Mouse (Mus musculus): ENCODE measurements around the gene Sgpp1.
A peak's percentile ranks its signal among the peaks of the same experiment; 100 is the strongest.
"Not testable (repeated sequence)": the region's sequence is repeated elsewhere in the genome, so short reads cannot be mapped to it uniquely, and the experiment has no call there.

Gene Sgpp1

DNA sequence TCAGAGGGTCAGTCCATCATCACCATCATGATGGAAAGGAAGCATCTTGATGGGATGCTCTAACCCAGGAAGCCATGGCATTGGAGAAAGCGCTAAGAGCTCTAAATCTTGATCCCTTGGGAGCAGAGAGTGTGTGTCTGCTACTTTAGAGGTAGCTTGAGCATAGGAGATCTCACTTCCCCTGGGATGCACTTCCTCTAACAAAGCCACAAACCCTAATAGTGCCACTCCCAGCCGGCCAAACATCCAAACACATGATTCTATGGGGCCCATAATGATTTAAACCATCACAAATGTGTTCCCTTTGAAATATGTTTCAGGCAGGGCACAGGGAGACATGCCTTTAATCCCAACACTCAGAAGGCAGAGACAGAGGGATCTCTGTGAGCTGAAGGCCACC is 46.5 kb downstream of the Sgpp1 start:
- no peak for DNase-seq (ENCODE audit: low read depth, low spot score)

DNA sequence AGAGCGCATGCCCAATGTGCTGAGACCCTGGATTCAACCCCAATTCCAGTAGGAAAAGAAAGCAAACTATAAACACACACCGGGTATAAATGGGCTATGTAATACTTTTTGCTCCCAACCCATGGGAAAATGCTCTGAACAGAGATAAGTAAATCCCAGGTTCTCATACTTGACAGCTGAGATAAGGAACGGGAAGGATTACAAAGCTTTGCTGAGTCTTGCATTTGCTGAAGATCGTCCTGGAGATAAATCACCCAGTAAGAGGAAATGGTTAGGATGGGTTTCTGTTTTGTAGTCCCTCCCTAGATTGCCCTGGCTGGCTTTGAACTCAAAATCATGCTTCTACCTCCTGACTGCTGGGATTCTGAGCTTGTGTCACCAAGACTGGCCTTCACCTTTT is 48.2 kb downstream of the Sgpp1 start:
- DNase-seq (ENCODE audit: low read depth, low spot score), result no peak

DNA sequence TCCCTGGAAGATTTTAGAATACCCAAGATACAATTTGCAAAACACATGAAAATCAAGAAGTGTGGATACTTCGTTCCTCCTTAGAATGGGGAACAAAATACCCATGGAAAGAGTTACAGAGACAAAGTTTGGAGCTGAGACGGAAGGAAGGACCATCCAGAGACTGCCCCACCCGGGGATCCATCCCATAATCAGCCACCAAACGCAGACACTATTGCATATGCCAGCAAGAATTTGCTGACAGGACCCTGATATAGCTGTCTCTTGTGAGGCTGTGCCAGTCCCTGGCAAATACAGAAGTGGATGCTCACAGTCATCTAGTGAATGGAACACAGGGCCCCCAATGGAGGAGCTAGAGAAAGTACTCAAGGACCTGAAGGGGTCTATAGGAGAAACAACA is 51.5 kb downstream of the Sgpp1 start:
- not testable (repeated sequence) for DNase-seq (ENCODE audit: low read depth, low spot score)

DNA sequence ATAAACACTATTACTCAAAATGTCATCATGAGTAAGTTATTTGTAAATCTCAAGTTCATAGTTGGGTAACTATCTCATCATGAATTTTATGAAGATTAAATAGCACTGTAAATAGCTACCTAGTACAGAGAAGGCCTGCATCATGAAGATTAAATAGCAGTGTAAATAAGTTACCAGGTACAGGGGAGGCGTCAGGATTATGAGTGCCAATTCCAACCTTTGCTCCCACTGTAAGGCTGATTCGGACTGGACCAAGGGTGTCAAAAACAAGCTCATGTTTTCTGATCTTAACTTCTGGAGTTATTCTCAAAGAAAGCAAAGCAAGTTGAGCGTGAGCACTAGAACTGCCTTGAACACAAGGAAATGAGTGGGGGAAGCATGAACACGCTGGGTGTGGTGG is 51.9 kb downstream of the Sgpp1 start:
- DNase-seq (ENCODE audit: low read depth, low spot score), result no peak

DNA sequence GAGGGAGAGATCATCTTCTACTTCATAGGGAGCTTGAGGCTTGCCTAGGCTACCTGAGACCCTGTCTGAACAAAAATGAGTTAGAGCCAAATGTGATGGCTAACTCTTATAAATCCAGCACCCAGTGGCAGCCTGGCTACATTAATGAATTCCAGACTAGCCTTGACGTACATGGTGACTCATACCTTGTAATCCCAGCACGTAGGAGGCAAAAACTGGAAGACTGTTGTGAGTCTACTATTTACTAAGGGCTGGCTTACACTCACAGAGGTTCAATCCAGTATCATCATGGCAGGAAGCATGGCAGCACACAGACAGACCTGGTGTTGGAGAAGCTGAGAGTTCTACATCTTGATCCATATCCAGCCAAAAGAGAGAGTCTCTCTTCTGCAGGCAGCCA is 52.7 kb downstream of the Sgpp1 start:
- DNase-seq (ENCODE audit: low read depth, low spot score), result no peak

DNA sequence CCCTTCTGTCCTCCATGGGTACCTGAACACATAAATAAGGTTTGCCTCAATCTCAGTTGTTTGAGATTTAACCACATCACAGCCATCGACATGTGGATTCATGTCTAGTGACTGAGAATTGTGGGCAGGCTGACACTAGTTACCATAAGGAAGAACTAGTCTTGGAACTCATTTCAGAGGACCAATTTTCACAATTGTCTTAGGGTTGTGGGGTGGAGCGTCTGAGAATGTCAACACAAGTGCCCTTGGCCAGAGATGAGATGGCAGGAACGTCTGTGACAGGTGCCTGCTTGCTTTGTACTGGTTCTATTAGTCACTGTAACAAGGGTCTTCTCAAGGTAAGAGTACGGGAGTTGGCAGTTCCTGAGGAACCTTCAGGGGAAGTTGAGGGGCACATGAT is 54.4 kb downstream of the Sgpp1 start:
- no peak for DNase-seq (ENCODE audit: low read depth, low spot score)

DNA sequence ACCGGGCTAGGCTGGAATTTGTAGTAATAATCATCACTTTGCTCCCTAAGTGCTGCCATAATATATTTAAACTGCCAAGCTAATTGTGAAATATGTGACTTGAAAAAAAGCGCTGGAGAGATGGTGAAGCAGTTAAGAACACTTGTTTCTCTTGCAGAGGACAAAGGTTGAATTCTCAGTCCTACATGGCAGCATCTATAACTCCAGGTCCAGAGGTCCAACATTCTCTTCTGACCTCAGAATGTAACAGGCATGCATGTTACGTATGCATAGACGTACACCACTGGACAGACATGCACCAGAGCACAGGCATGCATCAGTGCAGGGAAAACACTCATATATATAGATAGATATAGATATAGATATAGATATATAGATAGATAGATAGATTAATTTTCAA is 57.1 kb downstream of the Sgpp1 start:
- no peak for DNase-seq (ENCODE audit: low read depth, low spot score)

DNA sequence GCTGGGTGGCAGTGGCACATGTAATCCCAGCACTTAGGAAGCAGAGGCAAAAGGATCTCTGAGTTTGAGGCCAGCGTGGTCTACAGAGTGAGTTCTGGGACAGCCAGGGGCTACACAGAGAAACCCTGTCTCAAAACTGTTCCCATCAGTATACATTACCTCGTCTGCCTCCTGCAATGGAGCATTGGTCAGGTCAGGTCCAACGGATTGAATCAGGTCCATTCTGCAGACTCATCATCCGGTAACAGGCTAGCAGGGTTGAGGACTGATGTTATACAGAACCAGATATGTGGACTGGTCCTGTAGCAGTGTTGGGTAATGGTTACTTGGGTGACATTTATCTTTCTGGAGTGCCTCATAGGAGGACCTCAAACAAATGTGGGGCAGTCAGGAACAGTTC is 62.9 kb downstream of the Sgpp1 start:
- DNase-seq (ENCODE audit: low read depth, low spot score), result no peak

DNA sequence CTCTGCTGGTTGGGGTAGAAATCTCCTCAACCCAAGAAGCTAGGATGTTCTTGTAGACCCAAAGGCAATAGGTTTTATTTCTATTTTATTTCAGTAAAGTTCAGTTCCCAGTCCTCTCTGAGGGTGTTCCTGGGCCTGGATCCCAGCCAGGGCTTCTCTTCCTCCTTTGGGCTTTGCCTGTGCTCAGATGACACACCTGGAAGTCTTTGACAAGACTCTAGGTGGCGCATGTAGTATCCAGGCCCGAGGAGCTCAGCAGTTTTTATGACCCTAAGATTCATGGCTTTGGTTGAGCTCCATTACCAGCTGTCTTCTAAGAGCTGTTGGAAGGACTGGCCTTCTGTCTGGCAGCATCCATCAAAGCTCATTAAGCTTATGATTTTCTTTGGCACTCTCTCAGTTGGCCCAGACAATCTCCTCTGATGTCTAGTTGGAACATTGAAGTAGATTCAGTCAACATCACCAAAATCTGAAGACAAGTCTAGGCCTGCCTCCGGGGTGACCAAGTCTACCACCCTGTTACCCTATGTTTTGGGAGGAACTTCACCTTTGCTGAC is 63.7 kb downstream of the Sgpp1 start:
- DNase-seq (ENCODE audit: low read depth, low spot score), result no peak

DNA sequence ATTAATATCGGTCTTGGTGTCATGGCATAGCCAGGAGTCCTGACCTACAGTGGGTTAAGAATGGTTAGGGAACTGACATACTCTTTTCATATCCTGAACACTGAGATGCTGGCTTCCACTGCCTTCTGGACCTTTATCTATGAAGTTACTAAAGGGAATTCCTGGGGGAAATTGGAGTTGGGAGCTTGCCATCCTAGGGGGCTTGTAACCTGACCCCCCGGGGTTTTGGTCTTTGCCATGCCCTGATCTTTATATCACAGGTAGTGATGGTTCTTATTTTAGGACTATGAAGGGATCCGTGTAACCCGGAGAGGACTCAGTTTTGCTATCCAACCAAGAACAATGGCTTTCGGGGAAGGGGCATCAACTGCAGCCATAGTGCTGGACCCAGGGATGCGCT is 64.9 kb downstream of the Sgpp1 start:
- DNase-seq (ENCODE audit: low read depth, low spot score), result no peak

DNA sequence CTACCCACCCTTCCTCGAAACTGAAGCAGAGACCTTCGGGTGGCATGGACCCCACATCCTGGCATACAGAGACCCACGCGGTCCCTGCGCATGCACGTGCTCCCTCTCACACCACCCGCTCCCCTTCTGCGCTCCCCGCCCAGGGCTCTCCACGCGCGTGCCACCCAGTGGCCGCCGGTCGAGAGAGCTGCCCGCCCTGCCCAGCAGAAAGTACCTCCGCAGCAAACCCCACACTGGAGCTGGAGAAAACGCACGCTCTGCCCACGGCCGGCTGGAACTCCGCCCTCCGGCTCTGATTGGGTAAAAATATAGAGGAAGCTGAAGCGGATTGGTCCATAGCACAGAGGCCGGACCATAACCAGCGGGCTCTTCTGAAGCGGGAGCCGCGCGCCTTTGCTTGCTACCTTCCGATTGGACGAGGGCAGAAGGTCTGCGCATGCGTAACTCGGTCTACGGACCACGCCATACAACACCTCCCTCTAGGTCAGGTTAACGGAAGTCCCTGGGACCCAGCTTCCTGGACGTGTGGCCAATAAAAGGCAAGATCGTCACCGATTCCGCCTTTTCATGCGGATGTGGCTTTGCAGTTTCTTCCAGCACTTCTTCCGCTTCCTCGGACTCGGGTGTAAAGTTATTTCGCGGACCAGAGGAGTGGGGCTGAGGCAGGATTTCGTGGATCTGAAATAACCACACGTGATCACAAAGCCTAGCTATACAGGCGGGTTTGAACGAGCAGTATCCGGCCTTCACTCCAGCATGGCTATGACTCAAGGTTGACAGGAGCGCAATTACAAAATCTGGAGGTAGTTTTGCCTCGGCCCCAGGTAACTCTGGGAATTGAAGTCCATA is 66.0 kb downstream of the Sgpp1 start, which contains the start of gene Wdr89:
Wdr89 (minus strand) TSS at position 280 of the 849 bp plus-strand sequence.
- peak; percentile 100 for DNase-seq (ENCODE audit: low read depth, low spot score)

DNA sequence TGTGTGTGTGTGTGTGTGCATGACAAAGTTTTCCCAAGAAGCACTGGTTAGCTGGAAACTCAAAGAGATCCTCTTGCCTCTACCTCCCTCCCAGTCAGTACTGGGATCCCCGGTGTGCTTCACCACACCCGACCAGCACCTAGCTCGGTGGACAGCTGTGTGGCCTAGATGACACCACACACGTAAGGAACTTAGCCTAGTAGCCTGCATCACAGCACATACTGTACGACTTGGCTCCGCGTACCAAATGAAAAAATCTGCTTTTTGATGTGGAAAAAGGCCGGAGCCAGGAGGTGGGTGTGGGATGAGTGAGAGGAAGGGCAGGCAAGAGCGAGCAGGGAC is 66.6 kb downstream of the Sgpp1 start:
- no peak for DNase-seq (ENCODE audit: low read depth, low spot score)

DNA sequence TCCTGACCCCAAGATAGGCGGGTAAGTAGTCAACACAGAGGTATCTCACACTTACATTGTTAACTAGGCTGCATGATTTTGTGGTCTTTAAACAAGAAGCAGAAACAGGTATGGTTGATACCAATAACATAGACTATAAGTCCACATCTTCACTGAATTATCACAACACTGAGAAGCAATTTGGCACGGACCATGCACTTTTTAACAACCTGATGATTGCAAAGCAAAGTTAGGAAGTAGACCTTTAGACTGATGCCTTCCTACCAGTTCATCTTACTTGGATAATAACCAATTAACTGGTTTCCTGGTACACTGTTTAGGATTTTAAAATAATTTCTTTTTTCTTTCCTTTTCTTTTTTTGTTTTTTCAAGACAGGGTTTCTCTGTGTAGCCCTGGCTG is 67.3 kb downstream of the Sgpp1 start:
- DNase-seq (ENCODE audit: low read depth, low spot score), result no peak

DNA sequence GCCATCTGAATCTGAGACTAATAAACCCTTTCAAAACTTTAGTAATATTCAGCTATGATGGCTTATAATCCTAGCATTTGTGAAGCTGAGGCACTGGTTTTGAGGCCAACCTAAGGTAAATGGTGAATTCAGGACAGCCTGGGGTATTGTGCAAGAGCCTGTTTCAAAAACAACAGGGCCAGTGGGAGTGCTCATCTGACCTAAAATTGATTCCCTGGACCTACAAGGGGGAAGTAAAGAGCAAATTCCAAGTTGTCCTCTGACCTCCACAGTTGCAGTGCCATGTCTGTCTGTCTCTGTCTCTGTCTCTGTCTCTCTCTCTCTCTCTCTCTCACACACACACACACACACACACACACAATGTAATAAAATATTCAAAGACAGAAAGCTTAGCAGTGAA is 68.6 kb downstream of the Sgpp1 start:
- DNase-seq (ENCODE audit: low read depth, low spot score), result no peak

DNA sequence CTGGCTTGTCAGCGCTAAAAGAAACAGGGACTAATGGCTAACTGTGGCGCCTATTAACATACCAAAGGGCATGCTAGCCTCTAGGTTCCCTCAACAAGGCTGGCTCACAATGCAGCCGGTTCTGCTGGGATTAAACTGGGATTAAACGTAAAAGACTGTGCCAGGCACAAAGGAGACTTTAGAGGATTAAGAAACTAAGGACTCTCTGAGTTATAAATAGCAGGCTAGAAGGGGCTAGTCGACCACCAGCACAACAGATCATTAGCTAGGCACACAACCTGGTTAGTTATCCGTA is 71.1 kb downstream of the Sgpp1 start:
- no peak for DNase-seq (ENCODE audit: low read depth, low spot score)
